Mouse (Mus musculus) thymus, adult 2 months (tissue): ENCODE measurements at regions not wholly inside any gene's neighbourhood (a gene's known extent, or its start where the extent isn't known, plus 50 kb on each side); places are given as distances from the start of the nearest gene placed in this dataset.

Experiments
- CTCF ChIP-seq: fragments of 200-500 bp; IDR thresholded peaks from 2 replicates; pipeline ENCODE4 v1.5.1; 2012; ENCODE audit warnings: mild to moderate bottlenecking, control low read depth, low read length, moderate library complexity, borderline replicate concordance; ENCODE audit not compliant: control insufficient read depth, poor library complexity, insufficient read depth; ENCODE audit errors: extremely low read depth
- POLR2A ChIP-seq: fragments of 200-500 bp; IDR thresholded peaks from 2 replicates; pipeline ENCODE4 v1.6.1; 2012; ENCODE audit warnings: mild to moderate bottlenecking, low read length, control low read depth, moderate library complexity; ENCODE audit not compliant: control insufficient read depth, poor library complexity, insufficient read depth; ENCODE audit errors: extremely low read depth

DNA sequence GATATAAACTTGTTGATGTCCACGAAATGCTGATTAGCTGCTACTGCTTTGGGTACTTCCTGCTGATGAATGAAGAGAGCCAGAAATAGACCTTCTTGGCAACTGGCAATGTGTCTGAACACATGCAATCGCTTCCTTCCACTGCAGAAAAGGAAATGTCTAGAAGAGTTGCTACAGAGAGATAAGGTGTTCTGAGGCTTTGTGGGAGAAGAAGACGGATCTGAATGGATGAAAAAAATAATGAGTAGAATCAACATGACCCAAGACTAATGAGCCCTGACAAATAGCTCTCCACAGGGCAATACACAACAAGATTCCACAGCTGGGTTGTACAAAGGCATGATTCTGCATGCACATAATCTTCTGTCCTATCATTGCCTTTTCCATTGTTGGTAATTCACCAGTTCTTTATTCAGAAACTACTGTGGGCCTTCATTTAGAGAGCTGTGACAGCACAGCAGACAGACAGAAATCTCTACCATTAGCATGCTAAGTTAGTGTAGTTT is 268.7 kb upstream of the Klf6 start:
- TF ChIP-seq POLR2A: no peak
- TF ChIP-seq CTCF: no peak
